Mouse (Mus musculus) spleen, embryonic (tissue): ENCODE results near the gene Cfl1.

Experiments used
- CTCF ChIA-PET: fragments of 350-600 bp; sonication (Branson Sonifier 250); formaldehyde crosslinking; loops from one replicate; lab custom pipeline; 2022; lab: Charles Lee

Gene Cfl1

GRCm38 (mm10) chr19:5516906-5517505 is 26.8 kb downstream of the Cfl1 start:
- CTCF ChIA-PET = no interaction called here

DNA sequence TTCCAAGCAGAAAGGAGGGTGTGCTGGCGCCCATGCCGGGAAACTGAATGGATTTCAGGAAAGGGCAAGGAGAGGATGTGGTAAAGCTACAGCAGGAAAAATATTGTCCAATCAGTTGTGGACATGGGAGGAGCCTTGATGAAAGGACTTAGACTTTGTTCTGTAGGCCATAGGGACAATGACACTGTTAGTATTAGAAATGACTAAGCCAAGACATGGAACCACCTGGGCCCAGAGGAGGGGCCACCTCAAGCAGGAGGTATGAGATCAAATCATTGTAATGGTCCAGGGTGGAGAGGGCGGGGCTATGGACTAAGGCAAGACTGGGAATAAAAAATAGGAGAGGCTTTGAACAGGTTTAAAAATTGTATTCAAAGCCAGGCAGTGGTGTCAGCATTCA is 28.5 kb downstream of the Cfl1 start:
- CTCF ChIA-PET = interaction anchor here (0.6 kb wide), 1 partner anchor 1107 kb away, joined by 3 read pairs; no protein-coding TSS in a partner anchor

GRCm38 (mm10) chr19:5525204-5525603 is 34.9 kb downstream of the Cfl1 start:
- CTCF ChIA-PET = no interaction called here

DNA sequence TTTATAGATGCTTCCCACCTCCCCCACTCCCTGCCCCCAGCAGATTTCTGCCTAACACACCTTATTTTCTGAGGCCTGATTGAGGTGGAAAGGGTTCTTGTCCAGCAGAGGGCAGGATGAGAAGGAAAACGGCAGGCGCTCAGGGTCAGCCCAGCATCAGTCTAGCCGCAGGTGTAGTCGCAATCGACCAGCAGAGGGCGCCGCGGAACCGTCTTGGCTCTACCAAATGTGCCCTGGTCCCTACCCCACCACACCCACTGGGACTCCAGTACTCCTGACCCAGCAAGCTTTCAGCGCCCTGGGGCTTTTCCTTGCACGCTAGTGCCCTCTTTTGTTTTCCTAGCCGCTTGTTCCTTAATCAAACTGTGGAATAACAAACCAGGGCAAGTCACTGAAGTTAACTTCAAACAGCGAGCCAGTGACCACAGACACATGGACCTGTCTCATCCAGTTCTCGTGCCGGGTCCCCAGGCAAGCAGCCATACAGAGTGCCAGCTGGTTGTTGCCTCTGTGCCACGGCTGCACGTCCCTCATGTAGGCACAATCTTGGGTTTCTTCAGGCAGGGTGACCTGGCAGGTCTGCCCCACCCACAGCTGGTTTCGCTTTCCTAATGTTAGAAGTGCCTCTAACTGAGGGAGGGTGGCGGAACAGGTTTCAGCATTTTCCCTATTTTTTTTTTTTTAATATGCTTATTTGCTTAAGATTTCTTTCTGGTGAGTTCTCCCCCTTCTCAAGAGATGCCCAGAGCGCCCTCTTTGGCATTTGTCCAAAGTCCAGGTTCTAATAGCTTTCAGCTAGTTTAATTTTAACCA is 39.3 kb downstream of the Cfl1 start:
- CTCF ChIA-PET = interaction anchor here (0.6 to 2.4 kb wide), 4 partner anchors 39 to 196 kb away, joined by 3 to 16 read pairs (median 3); partner anchors contain the start of genes Ap5b1 and Ehbp1l1

DNA sequence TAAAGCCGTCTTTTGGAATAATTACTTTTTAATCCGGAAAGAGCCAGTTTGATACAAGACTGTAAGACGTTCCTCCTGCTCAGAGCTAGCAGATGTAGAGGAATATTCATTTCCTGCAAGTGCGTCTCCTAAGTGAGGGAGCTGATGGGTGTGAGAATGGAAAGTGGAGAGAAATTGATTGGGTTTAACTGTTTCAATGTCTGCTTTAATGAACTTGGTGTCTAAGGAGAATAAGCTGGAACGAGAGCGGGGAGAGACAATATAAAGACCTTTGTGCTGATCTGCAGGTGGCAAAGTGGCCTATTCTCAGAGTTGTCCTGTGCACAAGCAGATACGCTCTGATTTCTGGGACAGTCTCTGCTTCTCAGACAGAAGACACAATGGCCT is 39.9 kb downstream of the Cfl1 start:
- CTCF ChIA-PET = interaction anchor here (0.6 to 2.4 kb wide), 4 partner anchors 39 to 196 kb away, joined by 3 to 16 read pairs (median 3); partner anchors contain the start of genes Ap5b1 and Ehbp1l1

- CTCF ChIA-PET = interaction anchor here (0.7 kb wide), 1 partner anchor 296 kb away, joined by 3 read pairs; no protein-coding TSS in a partner anchor
Observed at GRCm38 (mm10) chr19:5532520-5532919, 42.3 kb downstream of the Cfl1 start.

DNA sequence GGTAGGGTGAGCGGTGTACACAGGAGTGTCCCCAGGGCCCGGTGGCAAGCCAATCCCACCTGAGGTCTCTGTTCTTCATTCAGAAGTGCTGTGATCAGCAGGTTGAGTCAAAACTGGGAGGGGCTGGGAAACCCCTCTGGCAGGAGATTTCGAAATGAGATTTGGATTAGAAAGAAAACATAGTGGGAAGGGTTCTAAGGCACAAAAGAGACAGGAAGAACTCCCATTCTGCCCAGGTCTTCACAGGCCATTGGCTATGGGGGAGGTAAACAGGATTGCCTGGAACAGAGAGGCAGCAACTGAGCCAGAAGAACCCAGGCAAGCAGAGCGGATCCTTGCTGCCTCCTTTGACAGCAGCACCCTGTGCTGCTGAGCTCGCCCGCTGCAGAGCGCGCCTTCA is 48.5 kb downstream of the Cfl1 start:
- CTCF ChIA-PET = no interaction called here

- CTCF ChIA-PET = no interaction called here
Observed at GRCm38 (mm10) chr19:5543362-5543761, 53.1 kb downstream of the Cfl1 start.

GRCm38 (mm10) chr19:5544031-5544430 is 53.8 kb downstream of the Cfl1 start:
- CTCF ChIA-PET = interaction anchor here (0.6 kb wide), 1 partner anchor 32 kb away, joined by 4 read pairs; no protein-coding TSS in a partner anchor
